Mouse (Mus musculus) gastrocnemius, adult 2 months (tissue): ENCODE measurements around the gene Glce. TPM values are rescaled to one million over a fixed set of nuclear protein-coding genes. Genes with fewer than 3 reads are reported as not detected.

Experiments used
- DNase-seq: peaks from one replicate; pipeline ENCODE4 v3.0.0; 2022
- H3K27ac ChIP-seq: fragments of 200-600 bp; 2 replicates; pipeline ENCODE4 v1.8.1; 2022; ENCODE audit warnings: mild to moderate bottlenecking
- H3K4me3 ChIP-seq: fragments of 200-600 bp; 2 replicates; pipeline ENCODE4 v1.8.1; 2022; ENCODE audit warnings: mild to moderate bottlenecking, moderate library complexity
- CTCF ChIP-seq: fragments of 200-600 bp; IDR thresholded peaks from 2 replicates; pipeline ENCODE4 v1.8.1; 2022; ENCODE audit warnings: antibody characterized with exemption, mild to moderate bottlenecking, moderate library complexity
- intact Hi-C: fragments of 180-260 bp; cut with DNase I; formaldehyde crosslinking; loops from one replicate; pipeline ENCODE4 v1.15.1; 2025
- long read RNA-seq, 2 experiments: library from polyadenylated mRNA; stranded (forward); transcript quantifications; one replicate each; pipeline ENCODE4 v2.0.0; 2021
- total RNA-seq, 2 experiments: library from RNA; stranded (reverse); gene quantifications; 2 replicates each; pipeline ENCODE4 v1.2.3; 2021

Glce gene
- total RNA-seq, result 1 to 10 TPM; 6.1 to 8.9 TPM
- long read RNA-seq, experiment 1, full-length matches to known transcripts, result 11 of 14 reads
- long read RNA-seq, experiment 1, partial matches to known transcripts, result 1 of 14 reads
- long read RNA-seq, experiment 1, other reads (novel, unspliced or antisense), result 2 of 14 reads
- long read RNA-seq, experiment 2, full-length matches to known transcripts, result 10 of 11 reads
- long read RNA-seq, experiment 2, partial matches to known transcripts, result 0 of 11 reads
- long read RNA-seq, experiment 2, other reads (novel, unspliced or antisense), result 1 of 11 reads

- DNase-seq, result peak; percentile 98
These were observed at the start of gene Glce for GRCm38 (mm10) chr9:62122508-62123215. Gene Glce, minus strand, starts transcription at chr9:62122655.

GRCm38 (mm10) chr9:62172239-62172638 is 49.8 kb upstream of the Glce start:
- TF ChIP-seq CTCF, result no peak
- DNase-seq, result no peak
- Histone ChIP-seq H3K27ac (no peak overlapping the region), H3K4me3 (no peak overlapping the region)
- intact Hi-C loops, result no loop called here

More at GRCm38 (mm10) chr9:62122508-62123215, at the start of gene Glce:
- Histone ChIP-seq H3K4me3 (peak within 1 kb of the TSS; percentile 92), H3K27ac (peak within 1 kb of the TSS; percentile 96)
- TF ChIP-seq CTCF, result no peak
- intact Hi-C loops, result loop anchor here (1.0 to 5.0 kb wide), 2 partner anchors 82 to 120 kb away; no protein-coding TSS in a partner anchor

- no peak overlapping the region for H3K4me3 ChIP-seq
- TF ChIP-seq CTCF, result no peak
These were observed 48.5 kb upstream of the Glce start for GRCm38 (mm10) chr9:62170921-62171320.

GRCm38 (mm10) chr9:62166621-62167020 is 44.2 kb upstream of the Glce start:
- Histone ChIP-seq H3K27ac (peak overlapping the region; percentile 57), H3K4me3 (no peak overlapping the region)
- intact Hi-C loops, result no loop called here
- DNase-seq, result no peak
- no peak for TF ChIP-seq CTCF

More at GRCm38 (mm10) chr9:62170921-62171320, 48.5 kb upstream of the Glce start:
- intact Hi-C loops, result no loop called here
- DNase-seq, result no peak
- H3K27ac ChIP-seq, result no peak overlapping the region

GRCm38 (mm10) chr9:62166186-62166585 is 43.7 kb upstream of the Glce start:
- TF ChIP-seq CTCF, result no peak
- intact Hi-C loops, result no loop called here
- DNase-seq, result peak; percentile 68
- Histone ChIP-seq H3K4me3 (no peak overlapping the region), H3K27ac (no peak overlapping the region)

- Histone ChIP-seq H3K4me3 (no peak overlapping the region), H3K27ac (no peak overlapping the region)
- no peak for TF ChIP-seq CTCF
- no peak for DNase-seq
- intact Hi-C loops, result no loop called here
These were observed 40.4 kb upstream of the Glce start for GRCm38 (mm10) chr9:62162889-62163291.

GRCm38 (mm10) chr9:62160788-62161187 is 38.3 kb upstream of the Glce start:
- intact Hi-C loops, result no loop called here

GRCm38 (mm10) chr9:62158746-62159145 is 36.3 kb upstream of the Glce start:
- intact Hi-C loops, result no loop called here
- no peak for TF ChIP-seq CTCF
- Histone ChIP-seq H3K27ac (no peak overlapping the region), H3K4me3 (no peak overlapping the region)
- no peak for DNase-seq

More at GRCm38 (mm10) chr9:62160788-62161187, 38.3 kb upstream of the Glce start:
- DNase-seq, result no peak
- no peak for TF ChIP-seq CTCF
- no peak overlapping the region for H3K27ac ChIP-seq
- H3K4me3 ChIP-seq, result no peak overlapping the region

GRCm38 (mm10) chr9:62155821-62156220 is 33.4 kb upstream of the Glce start:
- Histone ChIP-seq H3K27ac (no peak overlapping the region), H3K4me3 (no peak overlapping the region)
- no peak for DNase-seq
- TF ChIP-seq CTCF, result no peak
- intact Hi-C loops, result no loop called here

- no peak for TF ChIP-seq CTCF
- Histone ChIP-seq H3K4me3 (no peak overlapping the region), H3K27ac (no peak overlapping the region)
- no peak for DNase-seq
- intact Hi-C loops, result no loop called here
These were observed 32.9 kb upstream of the Glce start for GRCm38 (mm10) chr9:62155400-62155799.

GRCm38 (mm10) chr9:62154956-62155355 is 32.5 kb upstream of the Glce start:
- no peak overlapping the region for H3K4me3 ChIP-seq
- no peak for DNase-seq
- intact Hi-C loops, result no loop called here
- H3K27ac ChIP-seq, result no peak overlapping the region
- TF ChIP-seq CTCF, result no peak

GRCm38 (mm10) chr9:62154551-62154950 is 32.1 kb upstream of the Glce start:
- no peak for DNase-seq
- Histone ChIP-seq H3K4me3 (no peak overlapping the region), H3K27ac (no peak overlapping the region)
- intact Hi-C loops, result no loop called here
- TF ChIP-seq CTCF, result no peak

- peak; percentile 85 for DNase-seq
- intact Hi-C loops, result no loop called here
- peak overlapping the region; percentile 53 for H3K27ac ChIP-seq
- H3K4me3 ChIP-seq, result peak overlapping the region; percentile 46
- peak; percentile 1; the same call in 1 of the 2 replicates for TF ChIP-seq CTCF
These were observed 30.8 kb upstream of the Glce start for GRCm38 (mm10) chr9:62153263-62153662.

GRCm38 (mm10) chr9:62152506-62152905 is 30.1 kb upstream of the Glce start:
- TF ChIP-seq CTCF, result no peak
- intact Hi-C loops, result no loop called here
- no peak overlapping the region for H3K27ac ChIP-seq
- no peak overlapping the region for H3K4me3 ChIP-seq
- no peak for DNase-seq
